Mouse (Mus musculus) spleen, postnatal 14 days (tissue): ENCODE measurements around the gene Bcl2l12.
A peak's percentile ranks its signal among the peaks of the same experiment; 100 is the strongest.

ENCODE experiments used
- DNase-seq, 2 experiments: peaks; one replicate each; pipeline ENCODE4 v3.0.0; 2021 to 2022; ENCODE audit warnings: low spot score in 2 of 2

Bcl2l12 gene

GRCm38 (mm10) chr7:44959281-44959680 is 39.2 kb downstream of the Bcl2l12 start:
- DNase-seq: no peak

DNA sequence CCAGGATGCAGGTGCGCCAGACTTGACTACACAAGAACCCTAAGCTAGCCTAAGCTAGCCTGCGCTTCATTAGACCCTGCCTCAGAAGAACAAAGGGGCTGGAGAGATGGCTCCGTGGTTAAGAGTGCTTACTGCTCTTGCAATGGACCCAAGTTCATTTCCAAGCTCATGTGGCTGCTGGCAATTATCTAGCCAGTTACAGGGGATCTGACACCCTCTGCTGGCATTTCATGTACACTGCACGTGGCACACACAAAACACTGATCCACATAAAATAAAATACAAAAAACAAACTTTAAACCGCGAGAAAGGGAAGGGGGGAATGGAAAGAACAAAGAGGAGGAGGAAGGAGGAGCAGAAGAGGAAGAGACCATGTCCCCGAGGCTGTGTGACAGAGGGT is 40.3 kb downstream of the Bcl2l12 start:
- DNase-seq: no peak

- DNase-seq: no peak
Observed at GRCm38 (mm10) chr7:44957183-44957835, 41.2 kb downstream of the Bcl2l12 start.

DNA sequence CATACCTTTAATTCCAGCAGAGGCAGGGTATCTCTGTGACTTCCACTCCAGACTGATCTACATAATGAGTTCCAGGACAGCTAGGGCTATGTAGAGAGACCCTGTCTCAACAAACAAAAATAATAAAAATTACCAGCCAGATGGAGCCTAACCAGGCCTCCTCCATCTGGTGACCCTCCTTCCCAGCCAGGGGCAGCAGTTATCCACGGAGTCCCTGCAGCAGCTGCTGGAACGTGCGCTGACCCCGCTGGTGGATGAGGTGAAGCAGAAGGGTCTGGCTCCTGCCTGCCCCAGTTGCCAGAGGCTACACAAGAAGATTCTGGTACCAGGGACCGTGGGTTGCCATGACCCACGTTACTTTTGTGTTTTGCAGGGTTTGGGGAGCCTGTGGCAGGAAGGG is 42.2 kb downstream of the Bcl2l12 start:
- DNase-seq: no peak

DNA sequence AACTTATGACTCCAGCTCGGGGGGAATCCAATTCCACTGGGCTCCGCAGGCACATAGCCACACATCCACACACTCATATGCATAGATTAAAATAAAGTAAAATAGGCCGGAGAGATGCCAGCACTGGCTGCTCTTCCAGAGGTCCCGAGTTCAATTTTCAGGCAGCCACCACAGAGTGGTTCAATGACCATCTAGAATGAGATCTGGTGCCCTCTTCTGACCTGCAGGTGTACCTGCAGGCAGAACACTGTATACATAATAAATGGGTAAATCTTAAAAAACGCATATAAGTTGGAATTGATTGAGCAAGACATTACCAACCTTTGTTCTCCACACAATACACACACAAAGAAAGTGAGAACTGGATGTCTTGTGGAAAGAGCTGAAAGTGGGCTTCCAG is 42.9 kb downstream of the Bcl2l12 start:
- DNase-seq: no peak

DNA sequence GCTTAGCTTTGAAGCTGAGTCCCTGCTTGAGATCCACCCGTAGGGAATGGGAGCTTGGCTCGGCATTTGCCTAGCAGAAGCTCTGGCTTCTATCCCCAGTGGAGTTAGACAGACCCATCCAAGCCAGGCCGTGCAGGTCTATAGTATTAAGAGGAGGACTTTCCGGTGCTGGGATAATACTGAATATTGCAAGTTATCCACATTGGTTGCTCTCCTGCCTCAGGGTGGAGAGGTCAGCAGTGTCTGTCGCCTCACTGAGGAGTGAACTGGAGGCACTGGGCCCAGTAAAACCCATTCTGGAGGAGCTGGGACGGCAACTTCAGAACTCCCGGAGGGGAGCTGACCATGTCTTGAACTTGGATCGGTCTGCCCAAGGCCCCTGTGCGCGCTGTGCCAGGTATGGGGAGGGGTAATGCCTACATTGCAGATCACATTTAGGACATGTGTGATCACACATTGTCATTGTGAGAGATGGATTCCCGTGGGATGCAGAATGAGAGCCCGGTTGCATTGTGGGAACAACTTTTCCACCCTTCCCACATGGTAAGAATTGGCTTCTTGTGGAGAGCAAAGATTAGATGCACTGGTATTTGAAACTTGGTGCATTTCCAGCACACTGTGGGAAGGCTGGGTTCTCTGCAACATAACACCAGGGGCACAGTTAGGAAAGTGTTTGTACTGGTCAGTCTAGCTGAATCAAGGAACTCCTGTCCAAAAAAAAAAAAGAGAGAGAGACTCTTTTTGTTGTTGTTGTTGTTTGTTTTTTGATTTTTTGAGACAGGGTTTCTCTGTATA is 44.2 kb downstream of the Bcl2l12 start:
- no peak for DNase-seq

GRCm38 (mm10) chr7:44953561-44953960 is 45.0 kb downstream of the Bcl2l12 start:
- no peak for DNase-seq

DNA sequence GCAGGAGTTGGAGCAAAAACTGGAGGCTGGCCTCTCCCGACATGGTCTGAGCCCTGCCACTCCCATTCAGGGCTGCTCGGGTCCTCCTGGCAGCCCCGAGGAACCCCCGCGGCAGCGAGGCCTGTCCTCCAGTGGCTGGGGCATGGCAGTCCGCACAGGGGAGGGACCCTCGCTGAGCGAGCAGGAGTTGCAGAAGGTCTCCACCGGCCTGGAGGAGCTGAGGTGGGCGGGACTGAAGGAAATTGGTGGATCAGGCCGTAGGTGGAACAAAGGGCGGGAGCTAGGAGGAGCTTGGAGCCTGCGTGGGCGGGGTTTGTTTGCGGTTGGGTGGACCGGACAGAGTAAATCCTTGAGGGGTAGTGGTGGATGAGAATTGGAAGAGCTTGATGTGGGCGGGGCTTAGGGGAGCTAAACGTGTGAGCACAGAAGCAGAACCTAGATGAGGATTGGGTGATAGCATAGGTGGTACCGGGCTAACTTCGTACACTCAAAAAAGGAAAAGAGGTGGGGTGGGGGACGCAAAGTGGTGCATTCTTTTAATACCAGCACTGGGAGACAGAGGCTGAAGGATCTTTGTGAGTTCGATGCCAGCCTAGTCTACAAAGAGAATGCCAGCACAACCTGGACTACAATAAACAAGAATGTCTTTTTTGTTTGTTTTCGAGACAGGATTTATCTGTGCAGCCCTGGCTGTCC is 45.8 kb downstream of the Bcl2l12 start:
- peak; percentile 54 to 55 for DNase-seq

- DNase-seq: no peak
Observed at GRCm38 (mm10) chr7:44951960-44952359, 46.6 kb downstream of the Bcl2l12 start.

- DNase-seq: no peak
Observed at GRCm38 (mm10) chr7:44949922-44950321, 48.6 kb downstream of the Bcl2l12 start.

- DNase-seq: no peak
Observed at GRCm38 (mm10) chr7:44942904-44943303, 55.6 kb downstream of the Bcl2l12 start, which contains the start of gene Tsks. Gene Tsks (plus strand): TSS chr7:44943204.
